Mouse (Mus musculus) heart, embryonic 11.5 days (tissue): ENCODE results near the gene Mpp4. TPM values are rescaled to one million over a fixed set of nuclear protein-coding genes. Genes with fewer than 3 reads are reported as not detected.

Experiments
- ATAC-seq: fragments of 200-750 bp; cut with Nextera tagmentation; replicated peaks from 2 replicates; pipeline ENCODE4 v1.8.0; 2017; ENCODE audit warnings: moderate library complexity; ENCODE audit not compliant: insufficient number of reproducible peaks, low FRiP score, low TSS enrichment
- H3K27ac ChIP-seq: fragments of 300-500 bp; sonication (generic); 2 replicates; pipeline ENCODE4 v1.5.1; 2014; ENCODE audit warnings: mild to moderate bottlenecking, low read depth, low read length
- H3K27me3 ChIP-seq: fragments of 300-500 bp; sonication (generic); 2 replicates; pipeline ENCODE4 v1.6.1; 2014; ENCODE audit warnings: mild to moderate bottlenecking, low read length, mixed read lengths; ENCODE audit not compliant: control insufficient read depth, insufficient read depth
- H3K36me3 ChIP-seq: fragments of 300-500 bp; sonication (generic); 2 replicates; pipeline ENCODE4 v1.6.1; 2014; ENCODE audit warnings: mild to moderate bottlenecking, low read length, moderate library complexity, mixed read lengths; ENCODE audit not compliant: control insufficient read depth, insufficient read depth
- H3K4me1 ChIP-seq: fragments of 300-500 bp; sonication (generic); 2 replicates; pipeline ENCODE4 v1.6.1; 2014; ENCODE audit warnings: low read length; ENCODE audit not compliant: control insufficient read depth, insufficient read depth
- H3K4me2 ChIP-seq: fragments of 300-500 bp; sonication (generic); 2 replicates; pipeline ENCODE4 v1.6.1; 2014; ENCODE audit warnings: mild to moderate bottlenecking, moderate library complexity
- H3K4me3 ChIP-seq: fragments of 300-500 bp; sonication (generic); 2 replicates; pipeline ENCODE4 v1.5.1; 2014; ENCODE audit warnings: low read depth, low read length
- H3K9ac ChIP-seq: fragments of 300-500 bp; sonication (generic); 2 replicates; pipeline ENCODE4 v1.6.1; 2014; ENCODE audit warnings: mild to moderate bottlenecking, low read depth, low read length, moderate library complexity
- H3K9me3 ChIP-seq: fragments of 300-500 bp; sonication (generic); replicated peaks from 2 replicates; pipeline ENCODE4 v1.6.1; 2016; ENCODE audit warnings: low read length; ENCODE audit not compliant: control insufficient read depth
- WGBS: fragments of 180-500 bp; shearing (Covaris S2); extraction: QIAGEN DNeasy Blood & Tissue Kit; methylation state at CpG from one replicate; pipeline ENCODE4 v1.1.7; 2014; ENCODE audit not compliant: insufficient replicate concordance; 5-methylcytosine and 5-hydroxymethylcytosine counted together
- polyA plus RNA-seq: library from polyadenylated mRNA; unstranded; fragments of >200 nt; fragmentation: Nextera tagmentation; extraction: Ambion mirVana; gene quantifications from 2 replicates; pipeline ENCODE4 v1.2.1, GENCODE M21; 2014

Mpp4 gene
- 0.53 and 0.55 TPM in 2 replicates for polyA plus RNA-seq

DNA sequence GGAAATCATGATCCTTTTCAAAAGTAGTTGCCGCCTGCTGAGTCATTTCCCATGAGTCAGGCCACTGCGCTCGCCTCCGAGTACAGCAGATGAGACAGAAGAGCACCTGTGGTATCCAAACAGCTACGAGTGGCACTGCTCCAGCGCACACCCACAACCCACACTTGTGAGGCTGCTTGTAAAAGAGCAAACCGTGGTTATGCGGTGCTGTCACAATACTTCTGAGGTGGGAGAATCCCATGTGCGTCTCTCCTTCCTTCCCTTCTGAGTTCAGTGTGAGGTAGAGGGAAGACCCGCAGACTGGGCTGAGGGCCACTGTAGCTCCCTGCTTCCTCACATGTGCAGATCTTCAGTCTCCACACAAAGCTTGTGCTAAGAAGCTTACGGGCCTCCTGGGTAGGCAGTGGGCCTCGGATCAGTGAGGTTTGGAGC is at the start of gene Mpp4:
Mpp4 (minus strand) TSS at position 360 of the 432 bp plus-strand sequence.
- Histone ChIP-seq H3K36me3 (peaks cover 5% of the 10 kb centered on the region; the same call in 1 of the 2 replicates), H3K4me1 (no peaks in the 10 kb centered on the region), H3K9me3 (no peaks in the 10 kb centered on the region), H3K27me3 (no peaks in the 10 kb centered on the region), H3K4me2 (no peak within 1 kb of the TSS), H3K4me3 (no peak within 1 kb of the TSS), H3K27ac (no peak within 1 kb of the TSS), H3K9ac (no peak within 1 kb of the TSS)
- no peak for ATAC-seq
- 64% methylated on average over 12 of the region's 12 CpGs for WGBS

DNA sequence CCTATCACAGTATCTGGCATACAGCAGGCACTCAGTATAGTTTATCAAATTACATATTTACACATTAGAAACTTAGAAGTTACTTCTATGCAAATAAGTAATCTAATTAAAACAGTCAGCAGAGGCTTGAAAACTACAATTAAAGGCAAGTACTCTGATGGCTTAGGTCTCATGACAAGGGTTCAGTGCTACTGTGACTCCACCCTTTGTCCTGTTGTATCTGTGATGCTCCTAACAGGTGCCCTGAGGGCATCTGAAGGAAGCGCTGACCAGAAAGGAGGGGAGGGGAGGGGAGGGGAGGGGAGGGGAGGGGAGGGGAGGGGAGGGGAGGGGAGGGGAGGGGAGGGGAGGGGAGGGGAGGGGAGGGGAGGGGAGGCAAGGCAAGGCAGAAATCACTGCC is 49.8 kb upstream of the Mpp4 start:
- Histone ChIP-seq H3K36me3 (peaks cover 8% of the 10 kb centered on the region), H3K27ac (no peak overlapping the region), H3K9me3 (no peaks in the 10 kb centered on the region), H3K27me3 (no peaks in the 10 kb centered on the region), H3K4me2 (no peak overlapping the region), H3K4me1 (no peaks in the 10 kb centered on the region), H3K4me3 (no peak overlapping the region), H3K9ac (no peak overlapping the region)
- no peak for ATAC-seq
- WGBS = no CpG with 5 or more reads among the region's 1 CpGs

DNA sequence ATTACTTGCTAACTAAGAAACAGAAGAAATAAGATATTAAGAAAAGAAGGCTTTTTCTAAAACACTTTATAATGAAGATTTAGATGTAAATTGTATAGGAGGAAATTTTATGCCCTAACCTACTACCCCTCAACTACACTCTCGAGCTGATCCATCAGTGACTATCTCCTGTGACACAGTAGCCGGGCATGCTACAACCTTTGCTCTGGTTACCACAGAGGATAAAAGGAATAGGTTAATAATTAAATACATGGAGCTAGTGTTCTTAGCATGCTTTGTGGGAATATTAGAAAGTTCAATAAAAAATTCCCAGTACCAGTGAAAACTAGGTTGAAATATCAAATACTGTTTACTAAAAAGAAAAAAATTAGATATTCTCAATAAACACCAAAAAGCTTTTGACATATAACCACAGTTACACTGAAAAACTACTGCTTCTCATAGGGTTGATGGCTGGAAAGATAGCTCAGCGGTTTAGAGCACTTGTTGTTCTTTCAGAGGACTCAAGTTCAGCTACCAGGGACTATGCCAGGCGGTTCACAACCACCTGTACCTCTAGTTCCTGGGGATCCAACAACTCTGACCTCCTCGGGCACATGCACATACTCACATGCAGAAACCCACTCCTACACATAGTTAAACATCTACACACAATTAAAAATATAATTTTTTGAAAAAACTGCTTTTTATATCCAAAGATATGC is 49.0 kb upstream of the Mpp4 start:
- Histone ChIP-seq H3K9me3 (no peaks in the 10 kb centered on the region), H3K9ac (no peak overlapping the region), H3K4me2 (no peak overlapping the region), H3K36me3 (peaks cover 8% of the 10 kb centered on the region), H3K27ac (no peak overlapping the region), H3K4me1 (no peaks in the 10 kb centered on the region), H3K27me3 (no peaks in the 10 kb centered on the region), H3K4me3 (no peak overlapping the region)
- 77% methylated on average over 5 of the region's 5 CpGs for WGBS
- ATAC-seq = no peak

DNA sequence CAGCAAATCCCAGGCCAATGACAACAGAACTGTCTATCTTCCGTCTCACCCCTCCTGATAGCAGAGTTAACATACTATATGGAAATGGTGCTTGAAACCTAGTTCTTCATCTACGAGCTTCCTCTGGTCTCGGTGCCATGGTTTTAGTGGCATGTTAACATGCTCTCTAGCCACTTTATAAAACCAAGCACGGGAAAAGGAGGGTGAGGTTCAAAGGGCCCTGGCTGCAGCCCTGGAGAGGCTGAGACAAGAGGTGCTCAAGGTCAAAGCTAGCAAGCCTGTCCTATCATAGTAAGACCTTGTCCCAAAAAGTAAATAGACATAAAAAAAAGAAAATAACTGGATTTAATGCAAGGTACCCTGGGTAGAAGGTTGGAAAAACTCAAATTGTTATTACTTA is 48.5 kb upstream of the Mpp4 start:
- Histone ChIP-seq H3K9me3 (no peaks in the 10 kb centered on the region), H3K27me3 (no peaks in the 10 kb centered on the region), H3K9ac (no peak overlapping the region), H3K4me3 (no peak overlapping the region), H3K27ac (no peak overlapping the region), H3K36me3 (peaks cover 8% of the 10 kb centered on the region), H3K4me2 (no peak overlapping the region), H3K4me1 (no peaks in the 10 kb centered on the region)
- WGBS = 71% methylated on average over 4 of the region's 4 CpGs
- ATAC-seq = no peak

DNA sequence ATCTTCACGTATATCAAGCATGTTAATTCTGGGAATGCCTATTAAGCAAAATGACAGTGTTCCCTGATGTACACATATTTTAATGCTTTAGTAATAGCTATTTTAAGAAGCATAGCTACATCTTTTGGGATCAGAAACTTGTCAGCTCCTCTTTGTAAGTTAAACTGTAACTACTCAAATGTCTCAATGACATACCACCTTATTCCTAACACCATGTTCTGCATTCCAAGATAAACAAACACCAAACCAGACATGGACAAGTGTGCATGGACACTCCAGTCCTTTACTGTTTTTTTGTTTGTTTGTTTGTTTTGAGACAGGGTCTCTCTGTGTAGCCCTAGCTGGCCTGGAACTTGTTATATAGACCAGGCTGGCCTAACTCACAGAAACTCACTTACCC is 45.1 kb upstream of the Mpp4 start:
- Histone ChIP-seq H3K9ac (no peak overlapping the region), H3K4me3 (no peak overlapping the region), H3K27me3 (no peaks in the 10 kb centered on the region), H3K9me3 (no peaks in the 10 kb centered on the region), H3K36me3 (peaks cover 3% of the 10 kb centered on the region; the same call in 1 of the 2 replicates), H3K4me1 (no peaks in the 10 kb centered on the region), H3K4me2 (no peak overlapping the region), H3K27ac (no peak overlapping the region)
- WGBS = 86% methylated on average over 1 of the region's 1 CpGs
- ATAC-seq = no peak

DNA sequence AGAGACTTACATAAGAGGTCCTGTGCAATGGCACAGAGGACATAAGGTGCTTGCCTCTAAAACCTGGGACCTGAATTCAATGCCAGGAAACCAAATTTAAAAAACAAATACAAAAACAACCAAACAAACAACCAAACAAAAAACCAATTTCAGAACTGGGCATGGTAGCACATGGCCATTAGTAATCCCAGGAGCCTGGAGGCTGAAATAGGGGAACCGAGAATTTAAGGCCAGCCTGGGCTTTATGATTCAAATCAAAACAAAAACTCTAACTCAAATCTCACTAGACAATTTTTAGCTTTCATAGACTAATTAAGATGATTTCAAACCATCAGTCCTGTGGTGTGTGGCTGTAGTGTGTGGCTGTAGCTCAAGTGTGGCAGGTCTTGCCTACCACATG is 41.3 kb upstream of the Mpp4 start:
- Histone ChIP-seq H3K4me1 (no peaks in the 10 kb centered on the region), H3K4me3 (no peak overlapping the region), H3K36me3 (peaks cover 3% of the 10 kb centered on the region; the same call in 1 of the 2 replicates), H3K27me3 (no peaks in the 10 kb centered on the region), H3K4me2 (no peak overlapping the region), H3K9me3 (no peaks in the 10 kb centered on the region), H3K9ac (no peak overlapping the region), H3K27ac (no peak overlapping the region)
- 87% methylated on average over 1 of the region's 1 CpGs for WGBS
- no peak for ATAC-seq

DNA sequence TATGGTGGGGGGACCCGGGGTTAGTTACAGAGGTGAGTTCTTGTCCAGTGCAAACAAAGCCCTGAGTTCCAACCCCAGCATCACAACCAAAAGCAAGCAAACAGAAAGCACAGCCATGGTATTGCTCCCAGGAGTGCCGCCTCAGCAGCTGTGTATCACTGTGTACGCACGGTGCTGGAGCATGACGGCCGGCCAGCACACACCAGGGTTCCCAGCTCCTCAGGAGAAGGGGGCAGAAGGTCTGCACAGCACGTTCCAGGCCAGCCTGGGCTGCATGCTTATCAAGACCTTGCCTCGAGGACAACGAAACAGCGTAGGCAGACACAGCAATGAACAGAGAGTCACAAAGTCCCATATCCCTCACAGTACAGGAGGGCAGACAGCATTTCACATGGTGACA is 39.2 kb upstream of the Mpp4 start:
- no peaks in the 10 kb centered on the region for H3K4me1 ChIP-seq
- H3K27me3 ChIP-seq = no peaks in the 10 kb centered on the region
- whole genome bisulfite sequencing = 87% methylated on average over 10 of the region's 10 CpGs
- no peak overlapping the region for H3K4me3 ChIP-seq
- H3K4me2 ChIP-seq = no peak overlapping the region
- peaks cover 3% of the 10 kb centered on the region; the same call in 1 of the 2 replicates for H3K36me3 ChIP-seq
- H3K27ac ChIP-seq = no peak overlapping the region
- ATAC-seq = no peak
- H3K9ac ChIP-seq = no peak overlapping the region
- H3K9me3 ChIP-seq = no peaks in the 10 kb centered on the region

DNA sequence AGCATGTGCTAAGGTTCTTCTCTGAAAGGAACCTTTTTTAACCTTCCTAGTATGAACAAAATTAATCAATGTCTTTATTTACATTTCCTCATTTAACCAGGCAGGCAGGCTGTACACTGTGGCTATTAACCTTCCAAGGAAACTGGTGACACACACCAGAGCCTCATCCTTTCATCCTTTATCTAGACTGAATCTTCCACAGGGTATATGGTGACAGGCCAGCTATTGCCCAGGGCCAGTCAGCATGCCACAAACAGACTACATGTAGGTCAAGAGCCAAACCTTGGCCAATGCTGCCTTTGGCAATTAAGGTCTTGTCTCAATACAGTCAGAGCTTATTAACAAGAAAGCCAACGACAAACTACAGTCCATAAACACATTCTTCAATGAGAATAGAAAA is 38.4 kb upstream of the Mpp4 start:
- Histone ChIP-seq H3K36me3 (peaks cover 3% of the 10 kb centered on the region; the same call in 1 of the 2 replicates), H3K9me3 (no peaks in the 10 kb centered on the region), H3K4me1 (no peaks in the 10 kb centered on the region), H3K27me3 (no peaks in the 10 kb centered on the region), H3K4me3 (no peak overlapping the region), H3K9ac (no peak overlapping the region), H3K27ac (no peak overlapping the region), H3K4me2 (no peak overlapping the region)
- WGBS = 65% methylated on average over 1 of the region's 1 CpGs
- no peak for ATAC-seq

DNA sequence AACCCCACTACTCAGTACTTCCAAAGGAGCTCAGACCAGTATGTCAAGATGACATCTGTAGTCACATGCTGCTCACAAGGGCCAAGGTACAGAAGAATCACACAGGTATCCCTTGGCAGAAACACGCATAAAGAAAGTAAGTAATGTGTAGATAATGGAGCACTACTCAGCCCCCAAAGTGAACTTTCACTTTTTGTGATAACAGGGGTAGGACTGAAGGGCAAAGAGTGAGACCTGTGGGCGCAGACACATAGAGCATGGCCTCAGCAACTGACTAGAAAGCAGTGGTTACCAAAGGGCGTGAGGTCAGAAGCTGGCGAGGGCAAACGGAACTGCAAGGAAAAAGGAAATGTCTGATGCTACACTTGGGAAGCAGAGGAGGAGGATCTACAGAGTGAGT is 37.8 kb upstream of the Mpp4 start:
- H3K27me3 ChIP-seq = no peaks in the 10 kb centered on the region
- no peak overlapping the region for H3K9ac ChIP-seq
- no peak for ATAC-seq
- no peak overlapping the region for H3K4me3 ChIP-seq
- H3K4me1 ChIP-seq = no peaks in the 10 kb centered on the region
- 73% methylated on average over 5 of the region's 5 CpGs for WGBS
- H3K36me3 ChIP-seq = peaks cover 4% of the 10 kb centered on the region
- no peak overlapping the region for H3K27ac ChIP-seq
- no peak overlapping the region for H3K4me2 ChIP-seq
- H3K9me3 ChIP-seq = no peaks in the 10 kb centered on the region
